Mouse (Mus musculus) inflammation-experienced regulatory T-cells, adult 6 months (primary cell): ENCODE data around the gene Etnk1. TPM values are rescaled to one million over a fixed set of nuclear protein-coding genes. Genes with fewer than 3 reads are reported as not detected.

Experiments used
- ATAC-seq: one replicate; pipeline ENCODE4 v1.8.0; 2017
- polyA plus RNA-seq, 3 experiments: library from polyadenylated mRNA; unstranded; fragments of 100-300 nt; shearing (Covaris generic); gene quantifications; one replicate each; pipeline ENCODE4 v1.2.1; 2017

The Etnk1 gene
- polyA plus RNA-seq, 3 experiments from 2014 or later, result 15.2 to 39.5 (median 37.0) TPM

GRCm38 (mm10) chr6:143221245-143221644 lies 54.2 kb downstream of the Etnk1 start:
- no peak for ATAC-seq

GRCm38 (mm10) chr6:143224057-143224456 lies 57.0 kb downstream of the Etnk1 start:
- ATAC-seq, result no peak

GRCm38 (mm10) chr6:143224885-143225284 lies 57.9 kb downstream of the Etnk1 start:
- ATAC-seq, result no peak

GRCm38 (mm10) chr6:143228696-143229095 lies 61.7 kb downstream of the Etnk1 start:
- ATAC-seq, result no peak

- ATAC-seq, result no peak
Observed at GRCm38 (mm10) chr6:143229906-143230305, 62.9 kb downstream of the Etnk1 start.

- ATAC-seq, result no peak
Observed at GRCm38 (mm10) chr6:143230888-143231287, 63.9 kb downstream of the Etnk1 start.

GRCm38 (mm10) chr6:143232718-143233117 lies 65.7 kb downstream of the Etnk1 start:
- no peak for ATAC-seq

- no peak for ATAC-seq
Observed at GRCm38 (mm10) chr6:143234868-143235267, 67.8 kb downstream of the Etnk1 start.

GRCm38 (mm10) chr6:143239362-143240074 lies 72.5 kb downstream of the Etnk1 start:
- no peak for ATAC-seq

GRCm38 (mm10) chr6:143243191-143243590 lies 76.2 kb downstream of the Etnk1 start:
- ATAC-seq, result no peak

- no peak for ATAC-seq
Observed at GRCm38 (mm10) chr6:143257921-143258320, 90.9 kb downstream of the Etnk1 start.

GRCm38 (mm10) chr6:143259169-143259629 lies 92.2 kb downstream of the Etnk1 start:
- ATAC-seq, result no peak

- no peak for ATAC-seq
Observed at GRCm38 (mm10) chr6:143259870-143260559, 93.0 kb downstream of the Etnk1 start.

GRCm38 (mm10) chr6:143260560-143261288 lies 93.7 kb downstream of the Etnk1 start:
- no peak for ATAC-seq

GRCm38 (mm10) chr6:143261289-143261665 lies 94.3 kb downstream of the Etnk1 start:
- ATAC-seq, result no peak

GRCm38 (mm10) chr6:143265482-143265881 lies 98.5 kb downstream of the Etnk1 start:
- ATAC-seq, result no peak

GRCm38 (mm10) chr6:143279222-143279621 lies 112.2 kb downstream of the Etnk1 start:
- ATAC-seq, result no peak

Other genes with a start within 250 kb of the Etnk1 start
- 10 to 100 TPM in 2 of 3 experiments, 1 to 10 TPM in 1; 1.3 to 14.6 (median 12.7) TPM for gene St8sia1, start 202.8 kb upstream of the Etnk1 start, polyA plus RNA-seq
- gene C2cd5, start 67.1 kb upstream of the Etnk1 start, polyA plus RNA-seq, result 10 to 100 TPM; 50.1 to 82.6 (median 80.9) TPM